Mouse (Mus musculus): ENCODE data around the gene Pkd2l1. TPM values are rescaled to one million over a fixed set of nuclear protein-coding genes. Genes with fewer than 3 reads are reported as not detected.

The Pkd2l1 gene
- total RNA-seq, 1 experiment from 2014 or later: not detected

DNA sequence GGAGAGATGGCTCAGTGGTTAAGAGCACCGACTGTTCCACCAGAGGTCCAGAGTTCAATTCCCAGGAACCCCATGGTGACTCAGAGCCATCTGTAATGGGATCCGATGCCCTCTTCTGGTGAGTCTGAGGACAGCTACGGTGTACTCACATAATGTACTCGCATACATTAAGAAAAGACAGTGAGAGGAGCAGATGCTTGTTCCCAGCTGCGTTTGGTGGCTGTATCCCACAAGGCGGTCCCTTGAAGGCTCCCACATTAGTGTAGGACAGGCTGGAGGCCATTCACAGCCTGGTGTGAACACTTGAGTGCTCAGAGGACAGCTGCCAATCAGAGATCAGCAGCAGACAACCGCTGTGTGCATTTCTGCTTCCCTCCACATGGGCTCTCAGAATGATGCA is 80.5 kb downstream of the Pkd2l1 start:
- ATAC-seq (ENCODE audit: extremely low read depth, insufficient number of reproducible peaks, low FRiP score, poor library complexity, severe bottlenecking): no peak

DNA sequence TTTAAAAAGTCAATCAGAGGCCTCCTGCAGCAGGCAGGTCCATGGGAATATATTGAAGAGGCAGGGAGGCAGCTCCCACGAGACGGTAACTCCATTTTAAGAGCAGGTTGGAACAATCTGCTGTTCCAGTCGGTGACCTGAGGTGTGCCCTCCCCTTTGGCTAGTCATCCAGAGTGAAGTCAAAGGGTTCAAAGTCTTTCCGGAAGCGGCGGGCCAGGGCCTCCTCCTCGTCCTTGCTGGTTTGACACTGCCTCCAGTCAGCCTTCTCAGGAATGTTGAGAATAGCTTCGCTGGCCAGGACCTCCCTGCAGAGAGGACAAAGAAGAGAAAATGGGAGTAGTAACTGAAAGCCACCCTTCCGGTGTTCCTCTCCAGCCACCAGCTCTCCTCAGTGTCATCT is 81.9 kb downstream of the Pkd2l1 start:
- no peak for ATAC-seq (ENCODE audit: extremely low read depth, insufficient number of reproducible peaks, low FRiP score, poor library complexity, severe bottlenecking)

DNA sequence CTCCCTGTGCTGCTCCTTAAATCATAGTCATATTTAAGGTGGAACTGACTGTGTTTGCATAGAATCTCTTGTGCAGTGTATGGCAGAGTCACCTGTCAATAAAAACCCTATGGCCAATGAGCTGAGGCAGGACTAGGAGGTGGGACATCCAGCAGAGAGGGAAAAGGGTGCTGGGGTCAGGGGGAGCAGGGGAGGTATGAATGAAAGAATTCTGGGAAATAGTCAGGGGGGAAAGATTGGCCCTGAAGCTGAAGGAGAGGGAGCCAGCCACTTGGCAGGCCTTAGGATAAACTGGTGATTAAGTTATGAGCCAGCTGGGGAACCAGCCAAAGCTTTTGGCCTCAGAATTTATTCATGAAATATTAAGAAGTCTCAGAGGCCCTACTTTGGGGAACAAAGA is 83.2 kb downstream of the Pkd2l1 start:
- no peak for ATAC-seq (ENCODE audit: extremely low read depth, insufficient number of reproducible peaks, low FRiP score, poor library complexity, severe bottlenecking)

DNA sequence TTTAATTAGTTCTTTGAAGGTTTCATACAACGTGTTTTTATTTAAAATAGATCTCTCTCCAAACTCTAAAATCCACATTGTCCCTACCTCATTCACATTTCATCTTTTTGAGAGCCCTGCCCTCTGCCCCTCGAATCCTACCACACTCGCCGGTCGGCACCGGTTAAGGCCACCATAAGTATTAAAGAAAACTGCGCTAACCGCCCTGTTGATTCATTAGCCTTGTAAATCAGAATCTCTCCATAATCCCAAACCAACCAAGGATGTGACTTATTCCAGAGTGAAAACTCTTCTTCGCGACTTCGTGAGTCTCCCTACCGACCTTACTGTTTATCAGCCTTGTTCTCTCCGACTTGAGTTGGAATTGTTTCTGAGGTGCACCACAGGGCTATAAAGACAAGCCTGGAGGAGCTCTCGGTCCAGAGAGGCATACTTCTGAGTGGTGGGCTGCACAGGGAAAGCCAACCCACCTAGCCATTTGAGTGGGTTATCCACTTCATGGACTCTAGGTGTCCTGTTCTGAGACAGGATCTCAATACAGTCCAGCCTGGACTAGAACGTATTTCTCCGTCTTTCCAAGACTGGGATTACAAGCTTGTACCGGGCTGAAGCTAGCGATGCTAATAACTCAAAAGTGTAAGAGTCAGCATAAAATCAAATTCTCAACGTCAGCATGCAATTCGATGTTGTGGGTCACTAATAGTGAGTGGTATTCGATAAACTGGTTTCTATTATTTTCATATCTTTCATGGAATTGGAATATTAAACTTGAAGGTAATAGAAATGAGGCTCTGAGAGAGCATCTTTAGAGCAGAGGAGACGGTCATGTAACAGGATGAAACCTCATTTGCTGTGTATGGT is 84.4 kb downstream of the Pkd2l1 start:
- no peak for ATAC-seq (ENCODE audit: extremely low read depth, insufficient number of reproducible peaks, low FRiP score, poor library complexity, severe bottlenecking)

DNA sequence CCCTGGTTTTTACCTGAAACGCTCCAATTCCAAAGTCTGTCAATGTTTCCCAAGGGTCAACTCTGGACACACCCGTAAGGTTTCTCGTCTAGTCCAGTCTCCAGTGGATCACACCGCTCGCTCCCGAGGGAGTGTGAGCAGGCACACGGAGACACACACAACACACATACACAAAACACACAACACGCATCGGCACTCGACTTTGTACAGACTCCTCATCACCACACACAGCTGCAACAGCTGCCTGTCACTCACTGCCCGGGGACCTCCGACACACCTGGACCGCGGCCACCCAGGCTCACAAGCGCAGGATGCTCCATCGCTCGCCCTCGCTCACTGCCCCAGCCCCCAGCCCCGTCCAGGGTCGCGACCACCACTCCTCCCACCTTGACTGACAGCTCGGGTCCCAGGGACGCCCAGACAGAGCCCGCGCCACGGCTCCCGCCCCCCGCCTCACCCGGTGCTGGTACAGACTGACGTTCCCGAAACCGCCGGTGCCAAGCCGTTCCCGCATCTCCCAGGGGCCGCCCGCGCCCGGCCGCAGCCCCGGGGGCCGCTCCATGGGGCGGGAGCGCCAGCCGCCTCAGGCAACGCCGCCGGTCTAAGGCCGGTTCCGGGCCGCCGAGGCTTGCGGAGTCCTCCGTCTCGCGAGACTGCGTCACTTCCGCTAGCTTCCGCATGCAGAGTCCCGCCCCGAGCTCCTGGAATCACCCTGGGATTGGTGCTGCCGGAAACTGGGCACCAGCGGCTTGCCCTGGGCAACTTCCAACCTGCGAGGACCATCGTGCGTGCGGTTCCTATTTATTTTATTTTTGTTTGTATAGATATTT is 85.2 kb downstream of the Pkd2l1 start, which contains the start of gene Chuk:
TSS of gene Chuk (minus strand) at position 650 of the 830 bp plus-strand sequence.
- peak; percentile 95 for ATAC-seq (ENCODE audit: extremely low read depth, insufficient number of reproducible peaks, low FRiP score, poor library complexity, severe bottlenecking)

DNA sequence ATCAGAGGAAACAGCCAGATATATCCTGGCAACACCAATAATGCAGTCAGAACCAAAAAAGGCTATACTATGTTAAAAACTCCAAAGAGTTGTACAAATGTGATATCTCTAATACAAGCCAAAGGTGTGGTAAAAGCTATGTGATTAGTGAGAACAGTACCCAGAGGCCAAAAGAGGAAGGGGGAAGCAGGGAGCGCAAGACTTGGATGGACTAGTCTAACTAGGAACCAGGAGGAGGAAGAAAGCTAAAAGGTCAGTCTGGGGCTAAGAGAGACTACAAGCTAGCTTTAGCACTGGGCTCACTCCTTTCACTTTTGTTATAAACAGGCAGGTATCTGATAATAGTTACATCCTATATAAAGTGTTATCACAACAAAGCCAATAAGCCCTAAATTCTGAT is 87.8 kb downstream of the Pkd2l1 start:
- no peak for ATAC-seq (ENCODE audit: extremely low read depth, insufficient number of reproducible peaks, low FRiP score, poor library complexity, severe bottlenecking)

DNA sequence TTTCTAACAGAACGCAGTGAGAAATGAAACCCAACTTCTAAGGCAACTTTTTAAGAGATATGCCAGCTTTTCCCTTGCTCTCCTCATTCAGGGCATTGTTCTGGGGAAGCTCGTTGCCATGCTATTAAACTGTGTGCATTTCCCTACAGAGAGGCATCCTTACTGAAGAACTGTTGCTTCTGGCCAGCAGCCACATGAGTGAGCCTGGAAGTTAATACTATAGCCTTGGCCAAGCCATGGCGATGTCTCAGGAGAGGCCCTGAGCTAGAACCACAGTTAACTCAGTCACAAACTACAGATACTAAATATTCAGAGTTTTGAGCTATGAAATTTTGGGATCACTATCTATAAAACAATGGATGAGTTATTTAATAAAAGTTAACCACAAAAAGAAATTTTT is 89.2 kb downstream of the Pkd2l1 start:
- no peak for ATAC-seq (ENCODE audit: extremely low read depth, insufficient number of reproducible peaks, low FRiP score, poor library complexity, severe bottlenecking)

DNA sequence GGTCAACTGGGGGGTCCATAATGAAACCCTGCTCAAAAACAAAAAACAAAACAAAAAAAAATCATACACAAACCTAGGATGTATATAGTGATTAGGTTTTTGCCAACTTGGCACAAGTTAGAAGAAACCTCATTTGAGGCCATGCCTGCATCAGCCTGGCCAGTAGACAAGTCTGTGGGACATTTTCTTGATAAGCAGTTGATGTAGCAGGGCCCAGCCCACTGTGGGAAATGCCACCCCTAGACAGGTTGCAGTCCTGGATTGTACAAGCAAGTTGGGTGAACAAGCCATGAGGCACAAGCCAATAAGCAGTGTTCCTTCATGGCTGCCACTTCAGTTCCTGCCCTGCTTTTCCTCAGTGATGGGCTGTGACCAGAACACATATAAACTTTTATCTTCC is 91.4 kb downstream of the Pkd2l1 start:
- no peak for ATAC-seq (ENCODE audit: extremely low read depth, insufficient number of reproducible peaks, low FRiP score, poor library complexity, severe bottlenecking)

Other genes with a start within 250 kb of the Pkd2l1 start
- gene Cpn1, start 205.9 kb downstream of the Pkd2l1 start, total RNA-seq (2017): not detected in 2 replicates
- gene Cyp2c23, start 163.2 kb downstream of the Pkd2l1 start, total RNA-seq (2017): not detected in 2 replicates
- gene Erlin1, start 122.7 kb downstream of the Pkd2l1 start, total RNA-seq (2017): 15.1 and 18.3 TPM in 2 replicates
- gene Chuk, start 85.0 kb downstream of the Pkd2l1 start, total RNA-seq (2017): 132 and 136 TPM in 2 replicates
- gene Cwf19l1, start 56.6 kb downstream of the Pkd2l1 start, total RNA-seq (2017): 16.0 and 20.7 TPM in 2 replicates
- gene Bloc1s2, start 46.0 kb downstream of the Pkd2l1 start, total RNA-seq (2017): 141 and 160 TPM in 2 replicates
- not detected in 2 replicates for gene Scd3, start 10.8 kb upstream of the Pkd2l1 start, total RNA-seq (2017)
- 21.4 and 24.1 TPM in 2 replicates for gene Scd2, start 101.2 kb upstream of the Pkd2l1 start, total RNA-seq (2017)
- gene Scd4, start 140.7 kb upstream of the Pkd2l1 start, total RNA-seq (2017): 0.12 and 1.0 TPM in 2 replicates
- 296 and 305 TPM in 2 replicates for gene Scd1, start 215.4 kb upstream of the Pkd2l1 start, total RNA-seq (2017)

Measured in neutrophil, adult 5-6 weeks (primary cell).